Mouse (Mus musculus) cerebellum, adult 11-12 months (tissue): ENCODE measurements around the gene Snx30.

ENCODE experiments used
- DNase-seq: peaks from one replicate; pipeline ENCODE4 v3.0.0; 2022

The Snx30 gene

GRCm38 (mm10) chr4:59877025-59877424 is 71.4 kb downstream of the Snx30 start:
- DNase-seq: no peak

GRCm38 (mm10) chr4:59878595-59878994 is 73.0 kb downstream of the Snx30 start:
- no peak for DNase-seq

- no peak for DNase-seq
These were observed 73.8 kb downstream of the Snx30 start for GRCm38 (mm10) chr4:59879444-59879843.

- no peak for DNase-seq
These were observed 75.1 kb downstream of the Snx30 start for GRCm38 (mm10) chr4:59880725-59881124.

- no peak for DNase-seq
These were observed 75.6 kb downstream of the Snx30 start for GRCm38 (mm10) chr4:59881210-59881609.

GRCm38 (mm10) chr4:59884136-59884696 is 78.6 kb downstream of the Snx30 start:
- DNase-seq: no peak

GRCm38 (mm10) chr4:59886281-59886680 is 80.6 kb downstream of the Snx30 start:
- no peak for DNase-seq

GRCm38 (mm10) chr4:59887011-59887410 is 81.4 kb downstream of the Snx30 start:
- no peak for DNase-seq

GRCm38 (mm10) chr4:59888014-59888413 is 82.4 kb downstream of the Snx30 start:
- DNase-seq: no peak

GRCm38 (mm10) chr4:59890086-59890600 is 84.5 kb downstream of the Snx30 start:
- DNase-seq: peak; percentile 92

GRCm38 (mm10) chr4:59891723-59892416 is 86.2 kb downstream of the Snx30 start:
- DNase-seq: no peak

- no peak for DNase-seq
These were observed 87.1 kb downstream of the Snx30 start for GRCm38 (mm10) chr4:59892731-59893130.

GRCm38 (mm10) chr4:59894415-59894814 is 88.8 kb downstream of the Snx30 start:
- no peak for DNase-seq

- DNase-seq: no peak
These were observed 89.4 kb downstream of the Snx30 start for GRCm38 (mm10) chr4:59894977-59895575.

GRCm38 (mm10) chr4:59896000-59896399 is 90.4 kb downstream of the Snx30 start:
- no peak for DNase-seq

- DNase-seq: no peak
These were observed 92.3 kb downstream of the Snx30 start for GRCm38 (mm10) chr4:59897814-59898520.

- DNase-seq: no peak
These were observed 92.9 kb downstream of the Snx30 start for GRCm38 (mm10) chr4:59898521-59898919.

GRCm38 (mm10) chr4:59901810-59902209 is 96.2 kb downstream of the Snx30 start:
- DNase-seq: no peak

GRCm38 (mm10) chr4:59902547-59902946 is 96.9 kb downstream of the Snx30 start:
- no peak for DNase-seq

- DNase-seq: no peak
These were observed 101.5 kb downstream of the Snx30 start for GRCm38 (mm10) chr4:59907092-59907491.

GRCm38 (mm10) chr4:59907657-59908230 is 102.1 kb downstream of the Snx30 start:
- no peak for DNase-seq

GRCm38 (mm10) chr4:59908785-59909184 is 103.1 kb downstream of the Snx30 start:
- no peak for DNase-seq
